Mouse (Mus musculus) hindbrain, embryonic 11.5 days (tissue): ENCODE measurements around the gene Spock1. TPM values are rescaled to one million over a fixed set of nuclear protein-coding genes. Genes with fewer than 3 reads are reported as not detected.

Experiments
- ATAC-seq: fragments of 200-750 bp; cut with Nextera tagmentation; 2 replicates; pipeline ENCODE4 v1.8.0; 2017; ENCODE audit warnings: mild to moderate bottlenecking, moderate TSS enrichment, moderate library complexity; ENCODE audit not compliant: low FRiP score
- DNase-seq: peaks from one replicate; pipeline ENCODE4 v3.0.0-alpha.2; 2015; ENCODE audit warnings: low spot score
- H3K27ac ChIP-seq: fragments of 300-500 bp; sonication (generic); 2 replicates; pipeline ENCODE4 v1.5.1; 2014; ENCODE audit warnings: mild to moderate bottlenecking, low read depth, low read length
- H3K27me3 ChIP-seq: fragments of 300-500 bp; sonication (generic); 2 replicates; pipeline ENCODE4 v1.6.1; 2014; ENCODE audit warnings: mild to moderate bottlenecking, low read length, moderate library complexity, mixed read lengths; ENCODE audit not compliant: control insufficient read depth, insufficient read depth
- H3K36me3 ChIP-seq: fragments of 300-500 bp; sonication (generic); 2 replicates; pipeline ENCODE4 v1.6.1; 2014; ENCODE audit warnings: mild to moderate bottlenecking, low read length, moderate library complexity, mixed read lengths; ENCODE audit not compliant: control insufficient read depth, insufficient read depth
- H3K4me1 ChIP-seq: fragments of 300-500 bp; sonication (generic); replicated peaks from 2 replicates; pipeline ENCODE4 v1.6.1; 2014; ENCODE audit warnings: low read length, mixed read lengths; ENCODE audit not compliant: control insufficient read depth, insufficient read depth
- H3K4me2 ChIP-seq: fragments of 300-500 bp; sonication (generic); replicated peaks from 2 replicates; pipeline ENCODE4 v1.6.1; 2014; ENCODE audit warnings: mild to moderate bottlenecking, low read depth, low read length
- H3K4me3 ChIP-seq: fragments of 300-500 bp; sonication (generic); 2 replicates; pipeline ENCODE4 v1.5.1; 2014; ENCODE audit warnings: low read depth, low read length
- H3K9ac ChIP-seq: fragments of 300-500 bp; sonication (generic); 2 replicates; pipeline ENCODE4 v1.6.1; 2014; ENCODE audit warnings: low read depth, low read length
- H3K9me3 ChIP-seq: fragments of 300-500 bp; sonication (generic); 2 replicates; pipeline ENCODE4 v1.6.1; 2016; ENCODE audit warnings: low read length; ENCODE audit not compliant: control insufficient read depth
- WGBS: fragments of 180-500 bp; shearing (Covaris S2); extraction: QIAGEN DNeasy Blood & Tissue Kit; methylation state at CpG from one replicate; pipeline ENCODE4 v1.1.7; 2014; 5-methylcytosine and 5-hydroxymethylcytosine counted together
- polyA plus RNA-seq: library from polyadenylated mRNA; unstranded; fragments of >200 nt; fragmentation: Nextera tagmentation; extraction: Ambion mirVana; gene quantifications from 2 replicates; pipeline ENCODE4 v1.2.1, GENCODE M21; 2014

The Spock1 gene
- polyA plus RNA-seq, 1 experiment from 2014 or later, result 17.0 TPM

GRCm38 (mm10) chr13:57685201-57685600 is 222.9 kb downstream of the Spock1 start:
- Histone ChIP-seq H3K4me3 (no peak overlapping the region), H3K9ac (no peak overlapping the region), H3K36me3 (no peaks in the 10 kb centered on the region), H3K9me3 (no peaks in the 10 kb centered on the region), H3K4me1 (no peaks in the 10 kb centered on the region), H3K4me2 (no peak overlapping the region), H3K27ac (no peak overlapping the region), H3K27me3 (no peaks in the 10 kb centered on the region)
- no peak for DNase-seq
- WGBS, result 70% methylated on average over 11 of the region's 11 CpGs
- no peak for ATAC-seq

GRCm38 (mm10) chr13:57679591-57679990 is 228.5 kb downstream of the Spock1 start:
- no peaks in the 10 kb centered on the region for H3K36me3 ChIP-seq
- 78% methylated on average over 2 of the region's 2 CpGs for WGBS

GRCm38 (mm10) chr13:57676820-57677219 is 231.3 kb downstream of the Spock1 start:
- H3K9ac ChIP-seq, result no peak overlapping the region
- H3K36me3 ChIP-seq, result no peaks in the 10 kb centered on the region
- no peaks in the 10 kb centered on the region for H3K4me1 ChIP-seq
- H3K27ac ChIP-seq, result no peak overlapping the region
- H3K4me2 ChIP-seq, result no peak overlapping the region
- ATAC-seq, result no peak
- no peaks in the 10 kb centered on the region for H3K9me3 ChIP-seq
- 94% methylated on average over 1 of the region's 1 CpGs for WGBS
- no peak overlapping the region for H3K4me3 ChIP-seq
- no peak for DNase-seq
- H3K27me3 ChIP-seq, result no peaks in the 10 kb centered on the region

More at GRCm38 (mm10) chr13:57679591-57679990, 228.5 kb downstream of the Spock1 start:
- no peaks in the 10 kb centered on the region for H3K4me1 ChIP-seq
- no peak overlapping the region for H3K4me2 ChIP-seq
- no peak overlapping the region for H3K4me3 ChIP-seq
- no peaks in the 10 kb centered on the region for H3K27me3 ChIP-seq
- H3K9ac ChIP-seq, result no peak overlapping the region
- DNase-seq, result no peak
- ATAC-seq, result no peak
- H3K9me3 ChIP-seq, result no peaks in the 10 kb centered on the region
- H3K27ac ChIP-seq, result no peak overlapping the region

- Histone ChIP-seq H3K27me3 (no peaks in the 10 kb centered on the region), H3K9ac (no peak overlapping the region), H3K9me3 (no peaks in the 10 kb centered on the region), H3K27ac (no peak overlapping the region), H3K4me2 (no peak overlapping the region), H3K4me1 (no peaks in the 10 kb centered on the region), H3K4me3 (no peak overlapping the region), H3K36me3 (no peaks in the 10 kb centered on the region)
- ATAC-seq (no peak), DNase-seq (no peak)
- 96% methylated on average over 1 of the region's 1 CpGs for WGBS
Observed at GRCm38 (mm10) chr13:57673399-57673798, 234.7 kb downstream of the Spock1 start.

GRCm38 (mm10) chr13:57672762-57673161 is 235.4 kb downstream of the Spock1 start:
- 82% methylated on average over 3 of the region's 3 CpGs for WGBS
- no peak overlapping the region for H3K4me3 ChIP-seq
- no peaks in the 10 kb centered on the region for H3K27me3 ChIP-seq
- no peaks in the 10 kb centered on the region for H3K4me1 ChIP-seq
- no peak overlapping the region for H3K27ac ChIP-seq
- H3K36me3 ChIP-seq, result no peaks in the 10 kb centered on the region
- ATAC-seq (no peak), DNase-seq (no peak)
- no peak overlapping the region for H3K4me2 ChIP-seq
- H3K9ac ChIP-seq, result no peak overlapping the region
- H3K9me3 ChIP-seq, result no peaks in the 10 kb centered on the region

GRCm38 (mm10) chr13:57671919-57672318 is 236.2 kb downstream of the Spock1 start:
- Histone ChIP-seq H3K4me2 (no peak overlapping the region), H3K36me3 (no peaks in the 10 kb centered on the region), H3K9me3 (no peaks in the 10 kb centered on the region), H3K4me3 (no peak overlapping the region), H3K4me1 (no peaks in the 10 kb centered on the region), H3K27me3 (no peaks in the 10 kb centered on the region), H3K9ac (no peak overlapping the region), H3K27ac (no peak overlapping the region)
- no peak for ATAC-seq
- 72% methylated on average over 9 of the region's 9 CpGs for WGBS
- DNase-seq, result no peak

- H3K4me1 ChIP-seq, result no peaks in the 10 kb centered on the region
- no peak overlapping the region for H3K4me3 ChIP-seq
- ATAC-seq, result no peak
- no peak overlapping the region for H3K4me2 ChIP-seq
- no peaks in the 10 kb centered on the region for H3K36me3 ChIP-seq
- no peak overlapping the region for H3K9ac ChIP-seq
- no peaks in the 10 kb centered on the region for H3K9me3 ChIP-seq
- no peak overlapping the region for H3K27ac ChIP-seq
- no peaks in the 10 kb centered on the region for H3K27me3 ChIP-seq
- no peak for DNase-seq
- WGBS, result 89% methylated on average over 5 of the region's 5 CpGs
Observed at GRCm38 (mm10) chr13:57671322-57671721, 236.8 kb downstream of the Spock1 start.

- Histone ChIP-seq H3K27ac (no peak overlapping the region), H3K4me3 (no peak overlapping the region), H3K4me1 (no peaks in the 10 kb centered on the region), H3K9ac (no peak overlapping the region), H3K27me3 (no peaks in the 10 kb centered on the region), H3K4me2 (no peak overlapping the region), H3K36me3 (no peaks in the 10 kb centered on the region), H3K9me3 (no peaks in the 10 kb centered on the region)
- 76% methylated on average over 3 of the region's 3 CpGs for WGBS
- ATAC-seq (no peak), DNase-seq (no peak)
Observed at GRCm38 (mm10) chr13:57667621-57668020, 240.5 kb downstream of the Spock1 start.

GRCm38 (mm10) chr13:57666173-57666842 is 241.8 kb downstream of the Spock1 start:
- no peaks in the 10 kb centered on the region for H3K36me3 ChIP-seq
- no peak for DNase-seq
- no peak for ATAC-seq
- no peak overlapping the region for H3K4me2 ChIP-seq
- H3K4me3 ChIP-seq, result no peak overlapping the region
- H3K9ac ChIP-seq, result no peak overlapping the region
- WGBS, result 55% methylated on average over 9 of the region's 9 CpGs
- H3K27me3 ChIP-seq, result no peaks in the 10 kb centered on the region
- no peak overlapping the region for H3K27ac ChIP-seq
- no peaks in the 10 kb centered on the region for H3K9me3 ChIP-seq
- H3K4me1 ChIP-seq, result no peaks in the 10 kb centered on the region
